Mouse (Mus musculus) stomach, postnatal 0 days (tissue): ENCODE results near the gene Ube2d1. TPM values are rescaled to one million over a fixed set of nuclear protein-coding genes. Genes with fewer than 3 reads are reported as not detected.
A peak's percentile ranks its signal among the peaks of the same experiment; 100 is the strongest.

Source experiments
- ATAC-seq: fragments of 200-750 bp; cut with Nextera tagmentation; 2 replicates; pipeline ENCODE4 v1.8.0; 2017; ENCODE audit not compliant: low FRiP score, low TSS enrichment
- DNase-seq: peaks from one replicate; pipeline ENCODE4 v3.0.0-alpha.2; 2016; ENCODE audit warnings: low spot score
- H3K27ac ChIP-seq: fragments of 300-500 bp; sonication (generic); replicated peaks from 2 replicates; pipeline ENCODE4 v1.5.1; 2014; ENCODE audit warnings: mild to moderate bottlenecking, control low read depth
- H3K27me3 ChIP-seq: fragments of 300-500 bp; sonication (generic); 2 replicates; pipeline ENCODE4 v1.6.1; 2014; ENCODE audit warnings: low read length; ENCODE audit not compliant: control insufficient read depth, insufficient read depth
- H3K36me3 ChIP-seq: fragments of 300-500 bp; sonication (generic); 2 replicates; pipeline ENCODE4 v1.6.1; 2014; ENCODE audit warnings: low read length, mixed read lengths; ENCODE audit not compliant: control insufficient read depth, insufficient read depth
- H3K4me1 ChIP-seq: fragments of 300-500 bp; sonication (generic); replicated peaks from 2 replicates; pipeline ENCODE4 v1.6.1; 2014; ENCODE audit warnings: antibody characterized with exemption; ENCODE audit not compliant: control insufficient read depth, insufficient read depth
- H3K4me2 ChIP-seq: fragments of 300-500 bp; sonication (generic); replicated peaks from 2 replicates; pipeline ENCODE4 v1.6.1; 2014; ENCODE audit warnings: low read depth, mild to moderate bottlenecking, control low read depth, moderate library complexity
- H3K4me3 ChIP-seq: fragments of 300-500 bp; sonication (generic); 2 replicates; pipeline ENCODE4 v1.5.1; 2014; ENCODE audit warnings: low read depth, low read length, control low read depth
- H3K9ac ChIP-seq: fragments of 300-500 bp; sonication (generic); 2 replicates; pipeline ENCODE4 v1.6.1; 2014; ENCODE audit warnings: mild to moderate bottlenecking, low read length, control low read depth, mixed read lengths
- H3K9me3 ChIP-seq: fragments of 300-500 bp; sonication (generic); 2 replicates; pipeline ENCODE4 v1.6.1; 2016; ENCODE audit warnings: low read length; ENCODE audit not compliant: control insufficient read depth
- CTCF ChIP-seq: IDR thresholded peaks from 2 replicates; pipeline ENCODE4 v1.5.1; 2016; ENCODE audit warnings: antibody characterized with exemption, low read depth, mild to moderate bottlenecking, moderate library complexity
- EP300 ChIP-seq: optimal IDR thresholded peaks from 2 replicates; pipeline ENCODE3; 2016; ENCODE audit warnings: antibody characterized with exemption
- WGBS: fragments of 180-500 bp; shearing (Covaris S2); extraction: QIAGEN DNeasy Blood & Tissue Kit; methylation state at CpG from one replicate; pipeline ENCODE4 v1.1.7; 2014; 5-methylcytosine and 5-hydroxymethylcytosine counted together
- polyA plus RNA-seq: library from polyadenylated mRNA; unstranded; fragments of >200 nt; fragmentation: Nextera tagmentation; extraction: Ambion mirVana; gene quantifications from 2 replicates; pipeline ENCODE4 v1.2.1, GENCODE M21; 2015

Ube2d1 gene
- polyA plus RNA-seq, 1 experiment from 2014 or later: 25.6 TPM

DNA sequence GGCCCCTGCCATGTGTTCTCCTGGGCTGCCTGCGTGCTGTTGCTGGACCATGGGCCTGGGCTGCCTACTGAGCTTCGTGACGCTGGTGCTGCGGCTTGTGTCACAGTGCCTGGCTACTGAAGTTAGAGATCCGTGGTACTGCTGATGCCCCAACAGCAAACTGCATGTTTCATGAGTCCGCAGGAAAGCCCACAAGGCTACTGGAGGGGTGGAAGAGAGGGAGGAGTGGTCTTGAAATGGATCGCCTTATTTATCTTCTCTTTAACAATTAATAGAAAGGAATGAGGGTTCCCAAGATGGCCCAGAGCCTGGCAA, 46.9 kb downstream of the Ube2d1 start, which contains the start of gene Tfam:
TSS of gene Tfam (minus strand) at position 41 of the 315 bp plus-strand sequence.
- DNase-seq (no peak), ATAC-seq (no peak)
- H3K27me3 ChIP-seq: no peaks in the 10 kb centered on the region
- H3K4me1 ChIP-seq: no peaks in the 10 kb centered on the region
- peak within 1 kb of the TSS; percentile 91 for H3K4me2 ChIP-seq
- H3K36me3 ChIP-seq: no peaks in the 10 kb centered on the region
- 2% methylated on average over 7 of the region's 7 CpGs for WGBS
- H3K4me3 ChIP-seq: peak within 1 kb of the TSS; percentile 91
- peak within 1 kb of the TSS; percentile 88 for H3K9ac ChIP-seq
- no peaks in the 10 kb centered on the region for H3K9me3 ChIP-seq
- TF ChIP-seq CTCF (no peak), EP300 (no peak)
- H3K27ac ChIP-seq: peak within 1 kb of the TSS; percentile 71

DNA sequence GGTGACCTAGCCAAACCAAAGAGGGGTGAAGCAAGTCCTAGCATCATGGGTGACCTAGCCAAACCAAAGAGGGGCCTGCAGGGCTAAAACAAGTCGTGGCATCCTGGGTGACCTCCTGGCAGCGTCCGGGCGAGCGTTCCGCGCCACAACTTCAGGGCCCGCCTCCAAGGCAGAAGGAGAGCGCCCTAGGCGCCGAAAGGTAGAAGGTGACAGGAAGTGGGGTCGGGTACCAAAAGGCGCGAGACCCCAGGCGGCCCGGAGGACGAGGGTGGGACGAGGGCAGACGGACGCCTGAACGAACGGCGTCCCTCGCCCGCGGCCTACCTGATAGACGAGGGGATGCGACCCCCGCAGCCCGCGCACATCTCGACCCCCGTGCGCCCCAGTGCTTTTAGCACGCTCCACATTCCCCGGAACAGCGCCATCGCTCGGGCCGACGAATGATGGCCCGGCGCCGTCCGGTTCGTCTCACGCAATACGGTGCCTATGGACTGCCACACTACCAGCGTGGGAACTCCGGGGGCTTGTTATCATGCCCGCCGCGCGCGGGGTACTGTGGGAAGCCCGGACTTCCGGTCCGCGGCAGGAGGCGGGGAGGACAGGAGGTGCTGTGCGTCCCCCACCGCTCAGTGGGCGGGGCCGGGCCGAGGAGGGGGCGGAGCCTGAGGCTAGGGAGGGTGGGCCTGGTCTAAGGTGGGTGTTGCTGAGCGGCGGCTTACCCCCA, 47.4 kb downstream of the Ube2d1 start:
- peak; percentile 99 for ATAC-seq
- Histone ChIP-seq H3K4me3 (peak overlapping the region; percentile 91), H3K9me3 (no peaks in the 10 kb centered on the region), H3K4me2 (peak overlapping the region; percentile 91), H3K9ac (peak overlapping the region; percentile 88), H3K27me3 (no peaks in the 10 kb centered on the region), H3K4me1 (no peaks in the 10 kb centered on the region), H3K36me3 (no peaks in the 10 kb centered on the region), H3K27ac (peak overlapping the region; percentile 71)
- peak; percentile 51 for TF ChIP-seq CTCF
- no peak for TF ChIP-seq EP300
- DNase-seq: peak; percentile 97
- under 1% methylated on average over 66 of the region's 68 CpGs for WGBS

DNA sequence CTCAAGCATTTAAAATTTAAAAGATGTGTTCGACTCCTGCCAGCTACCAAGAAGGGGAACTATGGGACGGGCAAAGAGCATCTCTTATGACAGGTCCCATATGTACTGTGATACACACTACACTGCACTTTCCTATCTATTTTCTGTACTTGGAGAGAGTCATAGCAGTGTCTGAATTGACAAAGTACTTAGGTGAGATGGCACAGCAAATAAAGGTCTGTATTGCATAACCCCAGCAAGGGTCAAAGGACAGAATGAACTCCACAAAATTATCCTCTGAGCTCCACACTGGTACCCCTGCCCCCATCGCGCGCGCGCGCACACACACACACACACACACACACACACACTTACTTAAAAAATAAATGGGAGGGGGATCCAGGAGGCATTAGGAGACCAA, 51.0 kb downstream of the Ube2d1 start:
- Histone ChIP-seq H3K4me2 (no peak overlapping the region), H3K4me3 (no peak overlapping the region), H3K4me1 (no peaks in the 10 kb centered on the region), H3K9me3 (no peaks in the 10 kb centered on the region), H3K27ac (no peak overlapping the region), H3K9ac (no peak overlapping the region), H3K36me3 (peaks cover 3% of the 10 kb centered on the region; the same call in 1 of the 2 replicates), H3K27me3 (no peaks in the 10 kb centered on the region)
- WGBS: 97% methylated on average over 8 of the region's 8 CpGs
- TF ChIP-seq EP300 (no peak), CTCF (no peak)
- DNase-seq (no peak), ATAC-seq (no peak)

DNA sequence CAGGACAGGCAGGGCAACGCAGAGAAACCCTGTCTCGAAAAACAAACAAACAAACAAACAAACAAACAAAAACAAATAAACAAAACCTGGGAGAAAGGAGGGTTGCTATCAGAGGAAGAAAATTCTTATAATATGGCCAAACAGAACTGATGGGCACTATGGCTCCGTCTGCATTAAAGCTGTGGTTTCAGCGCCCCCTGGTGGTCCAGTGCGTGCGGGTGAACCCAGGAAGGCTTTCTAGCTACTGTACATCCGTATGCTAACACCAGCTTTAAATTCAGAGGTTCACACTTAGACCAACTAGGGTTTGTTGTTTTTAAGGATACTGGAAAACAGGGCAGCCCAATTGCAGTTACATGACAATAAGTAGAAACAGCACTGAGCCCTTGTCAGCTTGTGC, 59.2 kb downstream of the Ube2d1 start:
- H3K9me3 ChIP-seq: no peaks in the 10 kb centered on the region
- TF ChIP-seq CTCF (peak; percentile 88), EP300 (no peak)
- H3K4me2 ChIP-seq: no peak overlapping the region
- no peaks in the 10 kb centered on the region for H3K4me1 ChIP-seq
- H3K27ac ChIP-seq: no peak overlapping the region
- H3K4me3 ChIP-seq: no peak overlapping the region
- DNase-seq: peak; percentile 74
- no peaks in the 10 kb centered on the region for H3K27me3 ChIP-seq
- H3K9ac ChIP-seq: no peak overlapping the region
- 34% methylated on average over 7 of the region's 7 CpGs for WGBS
- peaks cover 12% of the 10 kb centered on the region; the same call in 1 of the 2 replicates for H3K36me3 ChIP-seq
- ATAC-seq: 0 out of 2 replicates have a peak, but pooled peaks have one; percentile 59

DNA sequence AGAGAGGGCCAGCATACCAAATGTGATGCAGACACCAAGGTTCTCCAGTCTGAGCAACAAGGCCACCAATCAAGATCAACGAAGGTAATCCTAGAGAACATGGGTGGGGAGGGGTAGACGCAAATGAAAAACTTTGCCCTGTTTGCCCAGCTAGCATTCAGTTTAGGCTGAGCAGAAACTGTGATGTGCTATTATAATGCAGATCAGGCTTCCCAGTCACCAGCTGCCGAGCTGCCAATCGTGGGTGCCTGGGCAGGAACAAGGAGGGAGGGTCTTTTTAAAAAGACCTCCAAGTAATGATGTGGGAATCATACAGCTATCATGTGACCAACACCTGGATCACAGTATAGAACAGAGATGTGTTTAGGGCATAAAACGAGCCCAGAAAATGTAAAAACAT, 62.0 kb downstream of the Ube2d1 start:
- H3K4me1 ChIP-seq: no peaks in the 10 kb centered on the region
- no peaks in the 10 kb centered on the region for H3K27me3 ChIP-seq
- TF ChIP-seq EP300: no peak
- no peak for TF ChIP-seq CTCF
- no peak overlapping the region for H3K9ac ChIP-seq
- no peaks in the 10 kb centered on the region for H3K9me3 ChIP-seq
- WGBS: 87% methylated on average over 5 of the region's 5 CpGs
- H3K4me3 ChIP-seq: no peak overlapping the region
- no peak for DNase-seq
- peaks cover 2% of the 10 kb centered on the region; the same call in 1 of the 2 replicates for H3K36me3 ChIP-seq
- H3K27ac ChIP-seq: no peak overlapping the region
- ATAC-seq: no peak
- H3K4me2 ChIP-seq: no peak overlapping the region

DNA sequence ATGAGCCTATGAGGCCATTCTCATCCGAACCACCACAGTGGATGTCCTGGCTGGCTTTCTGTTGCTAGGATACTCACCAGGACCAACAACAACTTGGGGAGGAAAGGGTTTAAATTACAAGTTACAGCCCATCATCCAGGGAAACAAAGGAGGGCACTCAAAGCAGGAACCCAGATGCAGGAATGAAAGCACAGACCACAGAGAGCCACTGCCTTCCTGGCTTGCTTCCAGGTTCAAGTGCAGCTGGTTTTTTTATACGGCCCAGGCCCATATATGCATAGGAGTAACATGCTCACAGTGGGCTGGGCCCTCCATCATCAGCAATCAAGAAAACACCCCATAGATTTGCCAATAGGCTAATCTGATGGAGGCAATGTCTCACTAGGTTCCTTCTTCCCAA, 62.4 kb downstream of the Ube2d1 start:
- Histone ChIP-seq H3K36me3 (no peaks in the 10 kb centered on the region; the same call in 1 of the 2 replicates), H3K9ac (no peak overlapping the region), H3K4me3 (no peak overlapping the region), H3K9me3 (no peaks in the 10 kb centered on the region), H3K4me1 (no peaks in the 10 kb centered on the region), H3K27ac (no peak overlapping the region), H3K4me2 (no peak overlapping the region), H3K27me3 (no peaks in the 10 kb centered on the region)
- ATAC-seq (no peak), DNase-seq (no peak)
- no peak for TF ChIP-seq CTCF
- no peak for TF ChIP-seq EP300
- 83% methylated on average over 2 of the region's 2 CpGs for WGBS
